Mouse (Mus musculus) neural tube, embryonic 13.5 days (tissue): ENCODE results near the gene Bcl2l15. TPM values are rescaled to one million over a fixed set of nuclear protein-coding genes. Genes with fewer than 3 reads are reported as not detected.
"Not testable (repeated sequence)": the region's sequence is repeated elsewhere in the genome, so short reads cannot be mapped to it uniquely, and the experiment has no call there.

Source experiments
- ATAC-seq: fragments of 200-750 bp; cut with Nextera tagmentation; 2 replicates; pipeline ENCODE4 v1.8.0; 2017; ENCODE audit warnings: low read depth, mild to moderate bottlenecking, moderate TSS enrichment, moderate library complexity
- H3K27ac ChIP-seq: fragments of 300-500 bp; sonication (generic); replicated peaks from 2 replicates; pipeline ENCODE4 v1.5.1; 2015; ENCODE audit warnings: moderate library complexity, mild to moderate bottlenecking, inconsistent platforms
- H3K27me3 ChIP-seq: fragments of 300-500 bp; sonication (generic); 2 replicates; pipeline ENCODE4 v1.6.1; 2015; ENCODE audit warnings: mild to moderate bottlenecking, inconsistent platforms
- H3K36me3 ChIP-seq: fragments of 300-500 bp; sonication (generic); 2 replicates; pipeline ENCODE4 v1.6.1; 2015; ENCODE audit warnings: mild to moderate bottlenecking, inconsistent platforms
- H3K4me1 ChIP-seq: fragments of 300-500 bp; sonication (generic); replicated peaks from 2 replicates; pipeline ENCODE4 v1.6.1; 2015; ENCODE audit warnings: inconsistent platforms
- H3K4me2 ChIP-seq: fragments of 300-500 bp; sonication (generic); 2 replicates; pipeline ENCODE4 v1.6.1; 2015; ENCODE audit warnings: inconsistent platforms, mild to moderate bottlenecking, moderate library complexity
- H3K4me3 ChIP-seq: fragments of 300-500 bp; sonication (generic); 2 replicates; pipeline ENCODE4 v1.5.1; 2015; ENCODE audit warnings: mild to moderate bottlenecking, inconsistent platforms
- H3K9ac ChIP-seq: fragments of 300-500 bp; sonication (generic); 2 replicates; pipeline ENCODE4 v1.6.1; 2015; ENCODE audit warnings: moderate library complexity, mild to moderate bottlenecking, inconsistent platforms
- H3K9me3 ChIP-seq: fragments of 300-500 bp; sonication (generic); 2 replicates; pipeline ENCODE4 v1.6.1; 2016; ENCODE audit warnings: inconsistent platforms
- WGBS: fragments of 180-500 bp; shearing (Covaris S2); methylation state at CpG from one replicate; pipeline ENCODE4 v1.1.7; 2015; 5-methylcytosine and 5-hydroxymethylcytosine counted together
- polyA plus RNA-seq: library from polyadenylated mRNA; unstranded; fragments of >200 nt; fragmentation: Nextera tagmentation; extraction: Ambion mirVana; gene quantifications from 2 replicates; pipeline ENCODE4 v1.2.1, GENCODE M21; 2015

The Bcl2l15 gene
- polyA plus RNA-seq, 1 experiment from 2014 or later: 0.50 TPM

- Histone ChIP-seq H3K36me3 (no peaks in the 10 kb centered on the region), H3K27ac (no peak overlapping the region), H3K4me1 (no peaks in the 10 kb centered on the region), H3K4me3 (no peak overlapping the region), H3K9me3 (no peaks in the 10 kb centered on the region), H3K4me2 (no peak overlapping the region), H3K9ac (no peak overlapping the region), H3K27me3 (no peaks in the 10 kb centered on the region)
- WGBS: 78% methylated on average over 6 of the region's 6 CpGs
- no peak for ATAC-seq
Measured at GRCm38 (mm10) chr3:103835272-103835950, 3.0 kb downstream of the Bcl2l15 start.

- no peaks in the 10 kb centered on the region for H3K9me3 ChIP-seq
- no peak overlapping the region for H3K4me2 ChIP-seq
- no peak overlapping the region for H3K4me3 ChIP-seq
- WGBS: 85% methylated on average over 10 of the region's 10 CpGs
- H3K27ac ChIP-seq: no peak overlapping the region
- H3K4me1 ChIP-seq: no peaks in the 10 kb centered on the region
- ATAC-seq: no peak
- H3K36me3 ChIP-seq: no peaks in the 10 kb centered on the region
- no peak overlapping the region for H3K9ac ChIP-seq
- H3K27me3 ChIP-seq: no peaks in the 10 kb centered on the region
Measured at GRCm38 (mm10) chr3:103835951-103836310, 3.5 kb downstream of the Bcl2l15 start.

GRCm38 (mm10) chr3:103836453-103836852 lies 4.1 kb downstream of the Bcl2l15 start:
- Histone ChIP-seq H3K9ac (no peak overlapping the region), H3K36me3 (no peaks in the 10 kb centered on the region), H3K27me3 (no peaks in the 10 kb centered on the region), H3K4me1 (no peaks in the 10 kb centered on the region), H3K4me2 (no peak overlapping the region), H3K9me3 (no peaks in the 10 kb centered on the region), H3K27ac (no peak overlapping the region), H3K4me3 (no peak overlapping the region)
- no peak for ATAC-seq
- WGBS: 93% methylated on average over 5 of the region's 5 CpGs

- 93% methylated on average over 6 of the region's 6 CpGs for WGBS
Measured at GRCm38 (mm10) chr3:103839711-103840110, 7.3 kb downstream of the Bcl2l15 start.

GRCm38 (mm10) chr3:103840195-103840594 lies 7.8 kb downstream of the Bcl2l15 start:
- H3K36me3 ChIP-seq, H3K4me2 ChIP-seq, H3K9me3 ChIP-seq, H3K27ac ChIP-seq, H3K27me3 ChIP-seq, H3K4me3 ChIP-seq, ATAC-seq, H3K9ac ChIP-seq, H3K4me1 ChIP-seq: not testable (repeated sequence)
- WGBS: 85% methylated on average over 3 of the region's 3 CpGs

More at GRCm38 (mm10) chr3:103839711-103840110, 7.3 kb downstream of the Bcl2l15 start:
- Histone ChIP-seq H3K9ac (no peak overlapping the region), H3K9me3 (no peaks in the 10 kb centered on the region), H3K4me2 (no peak overlapping the region), H3K4me3 (no peak overlapping the region), H3K4me1 (no peaks in the 10 kb centered on the region), H3K27me3 (no peaks in the 10 kb centered on the region), H3K36me3 (no peaks in the 10 kb centered on the region), H3K27ac (no peak overlapping the region)
- ATAC-seq: no peak

GRCm38 (mm10) chr3:103840946-103841345 lies 8.5 kb downstream of the Bcl2l15 start:
- H3K36me3 ChIP-seq, ATAC-seq, H3K9ac ChIP-seq, H3K27me3 ChIP-seq, H3K4me2 ChIP-seq, H3K27ac ChIP-seq, H3K9me3 ChIP-seq, H3K4me1 ChIP-seq, H3K4me3 ChIP-seq: not testable (repeated sequence)
- 91% methylated on average over 7 of the region's 7 CpGs for WGBS

GRCm38 (mm10) chr3:103850644-103851363 lies 18.4 kb downstream of the Bcl2l15 start:
- no peaks in the 10 kb centered on the region for H3K27me3 ChIP-seq
- H3K27ac ChIP-seq: no peak overlapping the region
- H3K4me2 ChIP-seq: no peak overlapping the region
- H3K36me3 ChIP-seq: no peaks in the 10 kb centered on the region
- WGBS: 87% methylated on average over 9 of the region's 9 CpGs
- H3K9ac ChIP-seq: no peak overlapping the region
- no peaks in the 10 kb centered on the region for H3K9me3 ChIP-seq
- no peak for ATAC-seq
- no peak overlapping the region for H3K4me3 ChIP-seq
- H3K4me1 ChIP-seq: no peaks in the 10 kb centered on the region

DNA sequence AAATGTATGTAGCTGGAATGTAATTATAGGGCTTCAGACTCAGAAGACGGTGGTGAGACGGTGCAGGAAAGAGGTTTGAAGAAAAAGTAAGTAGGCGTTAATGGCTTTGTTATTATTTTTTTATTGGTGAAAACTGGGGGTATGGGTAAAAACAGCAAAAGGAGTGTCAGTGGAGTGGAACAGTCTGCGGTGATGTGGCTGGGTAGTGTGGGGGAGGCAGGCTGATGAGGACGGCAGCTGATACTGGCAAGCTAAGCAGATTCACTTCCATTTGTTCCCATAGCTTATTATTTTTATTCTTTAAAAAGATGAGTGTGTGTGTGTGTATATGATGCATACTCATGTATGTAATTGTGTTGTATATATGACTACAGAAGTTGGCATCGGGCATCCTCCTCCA lies 19.1 kb downstream of the Bcl2l15 start:
- no peak overlapping the region for H3K9ac ChIP-seq
- no peaks in the 10 kb centered on the region for H3K36me3 ChIP-seq
- no peak overlapping the region for H3K4me3 ChIP-seq
- H3K4me1 ChIP-seq: no peaks in the 10 kb centered on the region
- H3K9me3 ChIP-seq: no peaks in the 10 kb centered on the region
- no peaks in the 10 kb centered on the region for H3K27me3 ChIP-seq
- no peak overlapping the region for H3K27ac ChIP-seq
- no peak for ATAC-seq
- 85% methylated on average over 6 of the region's 6 CpGs for WGBS
- H3K4me2 ChIP-seq: no peak overlapping the region

DNA sequence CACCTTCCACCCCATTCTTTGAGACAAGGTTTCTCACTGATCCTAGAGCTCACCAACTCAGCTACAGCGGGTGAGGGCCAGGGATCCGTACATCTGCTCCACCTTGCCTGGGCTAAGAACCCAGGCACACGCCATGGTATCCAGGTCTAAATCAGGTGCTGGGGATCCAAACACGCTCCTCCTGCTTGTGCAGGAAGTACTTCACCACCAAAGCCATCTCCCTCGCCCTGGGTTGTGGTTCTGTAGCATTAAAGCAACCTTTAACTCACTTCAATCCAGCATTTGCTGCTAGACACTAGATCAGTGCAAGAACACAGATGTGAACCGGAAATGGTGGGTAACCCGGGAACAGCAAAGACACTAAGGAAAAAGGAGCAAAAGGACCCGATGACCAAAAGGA lies 19.5 kb downstream of the Bcl2l15 start:
- Histone ChIP-seq H3K27ac (no peak overlapping the region), H3K4me2 (no peak overlapping the region), H3K9ac (no peak overlapping the region), H3K27me3 (no peaks in the 10 kb centered on the region), H3K4me1 (no peaks in the 10 kb centered on the region), H3K9me3 (no peaks in the 10 kb centered on the region), H3K36me3 (no peaks in the 10 kb centered on the region), H3K4me3 (no peak overlapping the region)
- no peak for ATAC-seq
- WGBS: 92% methylated on average over 8 of the region's 8 CpGs

- no peak overlapping the region for H3K4me2 ChIP-seq
- H3K36me3 ChIP-seq: no peaks in the 10 kb centered on the region
- H3K4me1 ChIP-seq: no peaks in the 10 kb centered on the region
- H3K27me3 ChIP-seq: no peaks in the 10 kb centered on the region
- H3K9me3 ChIP-seq: no peaks in the 10 kb centered on the region
- WGBS: 72% methylated on average over 3 of the region's 3 CpGs
- no peak for ATAC-seq
- no peak overlapping the region for H3K9ac ChIP-seq
- no peak overlapping the region for H3K27ac ChIP-seq
- H3K4me3 ChIP-seq: no peak overlapping the region
Measured at GRCm38 (mm10) chr3:103852565-103853299, 20.3 kb downstream of the Bcl2l15 start.

DNA sequence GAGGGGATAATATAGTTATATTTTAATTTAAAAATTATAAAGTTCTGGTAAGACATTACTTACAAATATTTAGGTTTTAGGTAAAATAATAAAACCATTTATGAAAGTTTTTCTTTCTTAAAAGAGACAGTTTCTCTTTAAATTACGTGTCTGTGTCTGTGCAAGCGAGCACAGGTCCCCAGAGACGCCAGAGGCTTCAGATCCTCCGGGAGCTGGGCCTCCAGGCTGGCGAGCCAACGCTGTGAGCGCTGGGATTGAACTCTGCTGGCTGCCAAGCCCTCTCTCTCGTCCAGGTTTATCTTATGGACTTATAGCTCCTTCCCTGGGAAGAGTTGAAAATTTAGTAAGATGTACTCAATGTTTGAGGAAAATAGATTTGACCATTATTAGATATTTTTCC lies 21.4 kb downstream of the Bcl2l15 start:
- Histone ChIP-seq H3K27me3 (no peaks in the 10 kb centered on the region), H3K4me1 (no peaks in the 10 kb centered on the region), H3K9ac (no peak overlapping the region), H3K36me3 (no peaks in the 10 kb centered on the region), H3K27ac (no peak overlapping the region), H3K4me3 (no peak overlapping the region), H3K9me3 (no peaks in the 10 kb centered on the region), H3K4me2 (no peak overlapping the region)
- no peak for ATAC-seq
- WGBS: 55% methylated on average over 8 of the region's 8 CpGs

- Histone ChIP-seq H3K4me1 (no peaks in the 10 kb centered on the region), H3K36me3 (no peaks in the 10 kb centered on the region), H3K27ac (no peak overlapping the region), H3K27me3 (no peaks in the 10 kb centered on the region), H3K4me3 (no peak overlapping the region), H3K4me2 (no peak overlapping the region), H3K9me3 (no peaks in the 10 kb centered on the region), H3K9ac (no peak overlapping the region)
- WGBS: 93% methylated on average over 7 of the region's 7 CpGs
- ATAC-seq: no peak
Measured at GRCm38 (mm10) chr3:103857036-103857805, 24.8 kb downstream of the Bcl2l15 start.
